Mouse (Mus musculus): ENCODE results near the gene Rftn2. TPM values are rescaled to one million over a fixed set of nuclear protein-coding genes. Genes with fewer than 3 reads are reported as not detected.

The Rftn2 gene
- total RNA-seq, 2 experiments from 2014 or later: 12.4 to 14.1 TPM

- intact Hi-C loops (cut with DNase I): no loop called here
- DNase-seq: no peak
Measured at GRCm38 (mm10) chr1:55213475-55213874, 13.1 kb downstream of the Rftn2 start.

GRCm38 (mm10) chr1:55212771-55213170, 13.8 kb downstream of the Rftn2 start:
- intact Hi-C loops (cut with DNase I): no loop called here

GRCm38 (mm10) chr1:55211081-55211480, 15.5 kb downstream of the Rftn2 start:
- intact Hi-C loops (cut with DNase I): no loop called here
- no peak for DNase-seq

More at GRCm38 (mm10) chr1:55212771-55213170, 13.8 kb downstream of the Rftn2 start:
- DNase-seq: no peak

- no peak for DNase-seq
- intact Hi-C loops (cut with DNase I): no loop called here
Measured at GRCm38 (mm10) chr1:55210202-55210965, 16.2 kb downstream of the Rftn2 start.

GRCm38 (mm10) chr1:55208500-55209140, 18.0 kb downstream of the Rftn2 start:
- intact Hi-C loops (cut with DNase I): no loop called here

GRCm38 (mm10) chr1:55207561-55207960, 19.0 kb downstream of the Rftn2 start:
- intact Hi-C loops (cut with DNase I): no loop called here
- DNase-seq: no peak

More at GRCm38 (mm10) chr1:55208500-55209140, 18.0 kb downstream of the Rftn2 start:
- no peak for DNase-seq

- intact Hi-C loops (cut with DNase I): no loop called here
- no peak for DNase-seq
Measured at GRCm38 (mm10) chr1:55205808-55206327, 20.7 kb downstream of the Rftn2 start.

- peak; percentile 79 to 80 for DNase-seq
- intact Hi-C loops (cut with DNase I): no loop called here
Measured at GRCm38 (mm10) chr1:55201850-55202752, 24.5 kb downstream of the Rftn2 start.

GRCm38 (mm10) chr1:55198719-55199118, 27.9 kb downstream of the Rftn2 start:
- intact Hi-C loops (cut with DNase I): no loop called here
- DNase-seq: no peak

- intact Hi-C loops (cut with DNase I): no loop called here
- DNase-seq: peak in 1 of 2 experiments; percentile 13
Measured at GRCm38 (mm10) chr1:55196327-55197003, 30.1 kb downstream of the Rftn2 start.

GRCm38 (mm10) chr1:55195021-55195420, 31.6 kb downstream of the Rftn2 start:
- no peak for DNase-seq
- intact Hi-C loops (cut with DNase I): no loop called here

- DNase-seq: no peak
- intact Hi-C loops (cut with DNase I): loop anchor here (5.0 kb wide), 1 partner anchor 62 kb away; the partner anchor contains the start of gene Mob4
Measured at GRCm38 (mm10) chr1:55194064-55194915, 32.3 kb downstream of the Rftn2 start.

GRCm38 (mm10) chr1:55193316-55193715, 33.3 kb downstream of the Rftn2 start:
- DNase-seq: peak; percentile 64 to 71
- intact Hi-C loops (cut with DNase I): loop anchor here (2.0 to 5.0 kb wide), 3 partner anchors 45 to 189 kb away; partner anchors contain the start of gene Mob4

- DNase-seq: peak in 1 of 2 experiments; percentile 50
- intact Hi-C loops (cut with DNase I): loop anchor here (2.0 to 5.0 kb wide), 3 partner anchors 46 to 190 kb away; partner anchors contain the start of gene Mob4
Measured at GRCm38 (mm10) chr1:55192824-55193223, 33.8 kb downstream of the Rftn2 start.

GRCm38 (mm10) chr1:55192015-55192414, 34.6 kb downstream of the Rftn2 start:
- DNase-seq: no peak
- intact Hi-C loops (cut with DNase I): loop anchor here (2.0 to 5.0 kb wide), 3 partner anchors 47 to 191 kb away; partner anchors contain the start of gene Mob4

GRCm38 (mm10) chr1:55186592-55187210, 39.9 kb downstream of the Rftn2 start:
- intact Hi-C loops (cut with DNase I): no loop called here
- DNase-seq: no peak

GRCm38 (mm10) chr1:55185718-55186117, 40.9 kb downstream of the Rftn2 start:
- DNase-seq: no peak
- intact Hi-C loops (cut with DNase I): no loop called here

GRCm38 (mm10) chr1:55182392-55182791, 44.2 kb downstream of the Rftn2 start:
- intact Hi-C loops (cut with DNase I): no loop called here
- no peak for DNase-seq
